Mouse (Mus musculus) induced T-regulatory cell, adult 2 months (primary cell): ENCODE measurements around the gene Casq2.
"Not testable (repeated sequence)": the region's sequence is repeated elsewhere in the genome, so short reads cannot be mapped to it uniquely, and the experiment has no call there.

ENCODE experiments used
- DNase-seq: peaks from one replicate; pipeline ENCODE4 v3.0.0-alpha.2; 2012; ENCODE audit warnings: low read depth

Casq2 gene

GRCm38 (mm10) chr3:102135389-102136113, 49.3 kb downstream of the Casq2 start:
- no peak for DNase-seq

- DNase-seq = no peak
Observed at GRCm38 (mm10) chr3:102137158-102137557, 50.9 kb downstream of the Casq2 start.

GRCm38 (mm10) chr3:102138899-102139298, 52.7 kb downstream of the Casq2 start:
- no peak for DNase-seq

GRCm38 (mm10) chr3:102140606-102141005, 54.4 kb downstream of the Casq2 start:
- no peak for DNase-seq

- DNase-seq = no peak
Observed at GRCm38 (mm10) chr3:102141451-102141850, 55.2 kb downstream of the Casq2 start.

- no peak for DNase-seq
Observed at GRCm38 (mm10) chr3:102141893-102142292, 55.7 kb downstream of the Casq2 start.

GRCm38 (mm10) chr3:102142947-102143346, 56.7 kb downstream of the Casq2 start:
- DNase-seq = no peak

GRCm38 (mm10) chr3:102143536-102143935, 57.3 kb downstream of the Casq2 start:
- no peak for DNase-seq

GRCm38 (mm10) chr3:102144401-102144800, 58.2 kb downstream of the Casq2 start:
- DNase-seq = no peak

GRCm38 (mm10) chr3:102145645-102146386, 59.6 kb downstream of the Casq2 start:
- no peak for DNase-seq

- DNase-seq = no peak
Observed at GRCm38 (mm10) chr3:102146428-102146827, 60.2 kb downstream of the Casq2 start.

- DNase-seq = no peak
Observed at GRCm38 (mm10) chr3:102147189-102147588, 61.0 kb downstream of the Casq2 start.

- no peak for DNase-seq
Observed at GRCm38 (mm10) chr3:102149941-102150340, 63.7 kb downstream of the Casq2 start.

- DNase-seq = no peak
Observed at GRCm38 (mm10) chr3:102151850-102152249, 65.6 kb downstream of the Casq2 start.

GRCm38 (mm10) chr3:102152471-102152870, 66.3 kb downstream of the Casq2 start:
- no peak for DNase-seq

GRCm38 (mm10) chr3:102152872-102153271, 66.7 kb downstream of the Casq2 start:
- DNase-seq = no peak

GRCm38 (mm10) chr3:102154107-102154506, 67.9 kb downstream of the Casq2 start:
- DNase-seq = no peak

GRCm38 (mm10) chr3:102156737-102157136, 70.5 kb downstream of the Casq2 start:
- no peak for DNase-seq

- DNase-seq = no peak
Observed at GRCm38 (mm10) chr3:102157652-102158051, 71.4 kb downstream of the Casq2 start.

- no peak for DNase-seq
Observed at GRCm38 (mm10) chr3:102158759-102159422, 72.7 kb downstream of the Casq2 start.

GRCm38 (mm10) chr3:102159423-102160325, 73.5 kb downstream of the Casq2 start:
- DNase-seq = no peak

GRCm38 (mm10) chr3:102163861-102164260, 77.6 kb downstream of the Casq2 start:
- not testable (repeated sequence) for DNase-seq
